Mouse (Mus musculus): Measurements from ENCODE around the gene 4933402D24Rik. TPM values are rescaled to one million over a fixed set of nuclear protein-coding genes. Genes with fewer than 3 reads are reported as not detected.
A peak's percentile ranks its signal among the peaks of the same experiment; 100 is the strongest.

Gene 4933402D24Rik
- total and polyA plus RNA-seq, 2 experiments from 2014 or later, result 0.42 TPM; not detected in 1

- WGBS, result under 1% methylated on average over 31 of the region's 31 CpGs
- Histone ChIP-seq H3K4me2 (ENCODE audit: low read depth, low read length, poor library complexity, severe bottlenecking) (peak within 1 kb of the TSS; percentile 57), H3K27ac (ENCODE audit: low read depth, low read length) (no peak within 1 kb of the TSS; the same call in 1 of the 2 replicates)
These were observed 38.8 kb downstream of the 4933402D24Rik start, which contains the start of the genes Mdh1b and Fastkd2 for GRCm38 (mm10) chr1:63730240-63730771. Gene Mdh1b (minus strand): TSS chr1:63730318. Gene Fastkd2 (plus strand): TSS chr1:63730614.

GRCm38 (mm10) chr1:63729796-63730195, 39.3 kb downstream of the 4933402D24Rik start:
- no peak overlapping the region; the same call in 1 of the 2 replicates for H3K27ac ChIP-seq (ENCODE audit: low read depth, low read length)

More at GRCm38 (mm10) chr1:63730240-63730771, 38.8 kb downstream of the 4933402D24Rik start, which contains the start of the genes Mdh1b and Fastkd2:
- no peaks in the 10 kb centered on the region for H3K9me3 ChIP-seq (ENCODE audit: low read length)
- DNase-seq (ENCODE audit: low spot score) (peak; percentile 97), ATAC-seq (ENCODE audit: low FRiP score) (peak; percentile 97)
- no peaks in the 10 kb centered on the region for H3K27me3 ChIP-seq (ENCODE audit: insufficient read depth, low read length)
- peak within 1 kb of the TSS; percentile 65 for H3K4me3 ChIP-seq (ENCODE audit: low read depth, low read length)
- TF ChIP-seq CTCF (IDR thresholded peaks at IDR 0.05), result no peak
- H3K36me3 ChIP-seq (ENCODE audit: insufficient read depth, low read length), result no peaks in the 10 kb centered on the region
- peaks cover 18% of the 10 kb centered on the region; the same call in 1 of the 2 replicates for H3K4me1 ChIP-seq (ENCODE audit: insufficient read depth, low read length)
- H3K9ac ChIP-seq (replicated peaks; ENCODE audit: low read length, poor library complexity, severe bottlenecking), result peak within 1 kb of the TSS; percentile 74

GRCm38 (mm10) chr1:63720161-63720560, 48.9 kb downstream of the 4933402D24Rik start:
- Histone ChIP-seq H3K9ac (replicated peaks; ENCODE audit: low read length, poor library complexity, severe bottlenecking) (no peak overlapping the region), H3K4me3 (ENCODE audit: low read depth, low read length) (no peak overlapping the region), H3K9me3 (ENCODE audit: low read length) (no peaks in the 10 kb centered on the region), H3K27ac (ENCODE audit: low read depth, low read length) (no peak overlapping the region), H3K36me3 (ENCODE audit: insufficient read depth, low read length) (no peaks in the 10 kb centered on the region), H3K27me3 (ENCODE audit: insufficient read depth, low read length) (no peaks in the 10 kb centered on the region), H3K4me2 (ENCODE audit: low read depth, low read length, poor library complexity, severe bottlenecking) (no peak overlapping the region), H3K4me1 (ENCODE audit: insufficient read depth, low read length) (no peaks in the 10 kb centered on the region)
- TF ChIP-seq CTCF (IDR thresholded peaks at IDR 0.05), result no peak
- WGBS, result 70% methylated on average over 7 of the region's 7 CpGs
- ATAC-seq (ENCODE audit: low FRiP score) (no peak), DNase-seq (ENCODE audit: low spot score) (no peak)

More at GRCm38 (mm10) chr1:63729796-63730195, 39.3 kb downstream of the 4933402D24Rik start:
- no peaks in the 10 kb centered on the region for H3K27me3 ChIP-seq (ENCODE audit: insufficient read depth, low read length)
- H3K4me2 ChIP-seq (ENCODE audit: low read depth, low read length, poor library complexity, severe bottlenecking), result peak overlapping the region; percentile 47
- peak overlapping the region; percentile 65 for H3K4me3 ChIP-seq (ENCODE audit: low read depth, low read length)
- H3K9ac ChIP-seq (replicated peaks; ENCODE audit: low read length, poor library complexity, severe bottlenecking), result no peak overlapping the region
- ATAC-seq (ENCODE audit: low FRiP score) (no peak), DNase-seq (ENCODE audit: low spot score) (no peak)
- 41% methylated on average over 8 of the region's 8 CpGs for WGBS
- H3K9me3 ChIP-seq (ENCODE audit: low read length), result no peaks in the 10 kb centered on the region
- no peaks in the 10 kb centered on the region for H3K36me3 ChIP-seq (ENCODE audit: insufficient read depth, low read length)
- TF ChIP-seq CTCF (IDR thresholded peaks at IDR 0.05), result no peak
- H3K4me1 ChIP-seq (ENCODE audit: insufficient read depth, low read length), result peaks cover 18% of the 10 kb centered on the region; the same call in 1 of the 2 replicates

GRCm38 (mm10) chr1:63708876-63709275, 60.2 kb downstream of the 4933402D24Rik start:
- WGBS, result 75% methylated on average over 3 of the region's 3 CpGs
- Histone ChIP-seq H3K36me3 (ENCODE audit: insufficient read depth, low read length) (no peaks in the 10 kb centered on the region), H3K4me3 (ENCODE audit: low read depth, low read length) (no peak overlapping the region)

GRCm38 (mm10) chr1:63705733-63706132, 63.3 kb downstream of the 4933402D24Rik start:
- 52% methylated on average over 5 of the region's 5 CpGs for WGBS

More at GRCm38 (mm10) chr1:63708876-63709275, 60.2 kb downstream of the 4933402D24Rik start:
- Histone ChIP-seq H3K9ac (replicated peaks; ENCODE audit: low read length, poor library complexity, severe bottlenecking) (no peak overlapping the region), H3K27me3 (ENCODE audit: insufficient read depth, low read length) (no peaks in the 10 kb centered on the region), H3K27ac (ENCODE audit: low read depth, low read length) (no peak overlapping the region), H3K4me2 (ENCODE audit: low read depth, low read length, poor library complexity, severe bottlenecking) (no peak overlapping the region), H3K9me3 (ENCODE audit: low read length) (no peaks in the 10 kb centered on the region), H3K4me1 (ENCODE audit: insufficient read depth, low read length) (no peaks in the 10 kb centered on the region)
- no peak for TF ChIP-seq CTCF (IDR thresholded peaks at IDR 0.05)
- ATAC-seq (ENCODE audit: low FRiP score), result no peak
- no peak for DNase-seq (ENCODE audit: low spot score)

More at GRCm38 (mm10) chr1:63705733-63706132, 63.3 kb downstream of the 4933402D24Rik start:
- ATAC-seq (ENCODE audit: low FRiP score) (no peak), DNase-seq (ENCODE audit: low spot score) (no peak)
- no peak overlapping the region for H3K4me2 ChIP-seq (ENCODE audit: low read depth, low read length, poor library complexity, severe bottlenecking)
- H3K36me3 ChIP-seq (ENCODE audit: insufficient read depth, low read length), result no peaks in the 10 kb centered on the region
- no peak for TF ChIP-seq CTCF (IDR thresholded peaks at IDR 0.05)
- H3K4me1 ChIP-seq (ENCODE audit: insufficient read depth, low read length), result no peaks in the 10 kb centered on the region
- no peaks in the 10 kb centered on the region for H3K9me3 ChIP-seq (ENCODE audit: low read length)
- H3K27ac ChIP-seq (ENCODE audit: low read depth, low read length), result no peak overlapping the region
- H3K27me3 ChIP-seq (ENCODE audit: insufficient read depth, low read length), result no peaks in the 10 kb centered on the region
- H3K9ac ChIP-seq (replicated peaks; ENCODE audit: low read length, poor library complexity, severe bottlenecking), result no peak overlapping the region
- H3K4me3 ChIP-seq (ENCODE audit: low read depth, low read length), result no peak overlapping the region

Other genes with a start within 250 kb of the 4933402D24Rik start
- gene Gm39653, start 153.3 kb downstream of the 4933402D24Rik start, total RNA-seq (2014; rRNA removed), result not detected in 2 replicates
- gene Gm39653, start 153.3 kb downstream of the 4933402D24Rik start, polyA plus RNA-seq (2015; fragmentation: Nextera tagmentation; extraction: Ambion mirVana), result not detected in 2 replicates
- gene Dytn, start 82.3 kb downstream of the 4933402D24Rik start, total RNA-seq (2014; rRNA removed), result 0.19 TPM in 1 of 2 replicates, not detected in the other
- gene Dytn, start 82.3 kb downstream of the 4933402D24Rik start, polyA plus RNA-seq (2015; fragmentation: Nextera tagmentation; extraction: Ambion mirVana), result not detected in 2 replicates
- gene Mdh1b, start 38.9 kb downstream of the 4933402D24Rik start, total RNA-seq (2014; rRNA removed), result 1.5 TPM in 1 of 2 replicates, not detected in the other
- gene Mdh1b, start 38.9 kb downstream of the 4933402D24Rik start, polyA plus RNA-seq (2015; fragmentation: Nextera tagmentation; extraction: Ambion mirVana), result 0.75 and 0.80 TPM in 2 replicates
- gene Fastkd2, start 38.7 kb downstream of the 4933402D24Rik start, total RNA-seq (2014; rRNA removed), result 12.7 and 16.3 TPM in 2 replicates
- gene Fastkd2, start 38.7 kb downstream of the 4933402D24Rik start, polyA plus RNA-seq (2015; fragmentation: Nextera tagmentation; extraction: Ambion mirVana), result 23.9 and 24.2 TPM in 2 replicates

All from midbrain, postnatal 0 days (tissue).